Mouse (Mus musculus) heart, postnatal 0 days (tissue): ENCODE data around the gene Uck2. TPM values are rescaled to one million over a fixed set of nuclear protein-coding genes. Genes with fewer than 3 reads are reported as not detected.

Source experiments
- ATAC-seq: fragments of 200-750 bp; cut with Nextera tagmentation; 2 replicates; pipeline ENCODE4 v1.8.0; 2017; ENCODE audit warnings: low read depth, moderate number of reproducible peaks, moderate library complexity; ENCODE audit not compliant: insufficient read depth
- DNase-seq: peaks from one replicate; pipeline ENCODE4 v3.0.0-alpha.2; 2016; ENCODE audit warnings: low spot score
- H3K27ac ChIP-seq: fragments of 300-500 bp; sonication (generic); 2 replicates; pipeline ENCODE4 v1.5.1; 2014; ENCODE audit warnings: low read depth, mild to moderate bottlenecking
- H3K27me3 ChIP-seq: fragments of 300-500 bp; sonication (generic); 2 replicates; pipeline ENCODE4 v1.6.1; 2014; ENCODE audit warnings: low read length, mixed read lengths; ENCODE audit not compliant: control insufficient read depth, insufficient read depth
- H3K36me3 ChIP-seq: fragments of 300-500 bp; sonication (generic); replicated peaks from 2 replicates; pipeline ENCODE4 v1.6.1; 2014; ENCODE audit warnings: low read length, mixed read lengths; ENCODE audit not compliant: control insufficient read depth, insufficient read depth
- H3K4me1 ChIP-seq: fragments of 300-500 bp; sonication (generic); 2 replicates; pipeline ENCODE4 v1.6.1; 2014; ENCODE audit warnings: antibody characterized with exemption; ENCODE audit not compliant: control insufficient read depth, insufficient read depth
- H3K4me2 ChIP-seq: fragments of 300-500 bp; sonication (generic); 2 replicates; pipeline ENCODE4 v1.6.1; 2014; ENCODE audit warnings: low read depth, mild to moderate bottlenecking, low read length, moderate library complexity
- H3K4me3 ChIP-seq: fragments of 300-500 bp; sonication (generic); 2 replicates; pipeline ENCODE4 v1.5.1; 2014; ENCODE audit warnings: low read depth, low read length
- H3K9ac ChIP-seq: fragments of 300-500 bp; sonication (generic); replicated peaks from 2 replicates; pipeline ENCODE4 v1.6.1; 2014; ENCODE audit warnings: low read depth, low read length, mixed read lengths
- H3K9me3 ChIP-seq: fragments of 300-500 bp; sonication (generic); replicated peaks from 2 replicates; pipeline ENCODE4 v1.6.1; 2016; ENCODE audit warnings: low read length; ENCODE audit not compliant: control insufficient read depth
- CTCF ChIP-seq: IDR thresholded peaks from 2 replicates; pipeline ENCODE4 v1.5.1; 2016; ENCODE audit warnings: antibody characterized with exemption, control low read depth, low read depth
- EP300 ChIP-seq: IDR thresholded peaks from 2 replicates; pipeline ENCODE4 v1.6.1; 2016; ENCODE audit warnings: antibody characterized with exemption, low read depth
- WGBS: fragments of 180-500 bp; shearing (Covaris S2); extraction: QIAGEN DNeasy Blood & Tissue Kit; methylation state at CpG from one replicate; pipeline ENCODE4 v1.1.7; 2014; 5-methylcytosine and 5-hydroxymethylcytosine counted together
- polyA plus RNA-seq: library from polyadenylated mRNA; unstranded; fragments of >200 nt; fragmentation: Nextera tagmentation; extraction: Ambion mirVana; gene quantifications from 2 replicates; pipeline ENCODE4 v1.2.1, GENCODE M21; 2015
- total RNA-seq: library from RNA; depleted of rRNA; stranded (reverse); fragments of >200 nt; gene quantifications from 2 replicates; pipeline ENCODE4 v1.2.3, GENCODE M21; 2014; ENCODE audit warnings: low replicate concordance

Gene Uck2
- total and polyA plus RNA-seq, 2 experiments from 2014 or later: 30.7 to 60.3 TPM

DNA sequence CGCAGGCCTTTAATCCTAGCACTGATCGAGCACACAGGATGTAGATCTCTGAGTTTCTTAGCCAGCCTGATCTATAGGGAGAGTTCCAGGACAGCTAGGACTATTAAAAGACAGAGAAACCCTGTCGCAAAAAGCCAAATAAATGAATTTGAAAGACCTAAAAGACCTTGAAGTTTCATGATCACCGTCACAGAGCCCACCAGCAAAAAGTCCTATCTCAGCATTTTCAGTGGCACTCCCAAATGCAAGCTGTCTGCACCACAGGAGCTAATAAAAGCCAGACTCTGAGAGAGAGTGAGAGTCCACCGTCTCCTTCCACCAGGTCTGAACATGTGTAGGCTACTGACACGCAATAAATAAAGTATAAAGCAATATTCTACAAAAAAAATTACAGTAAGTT lies 6.7 kb downstream of the Uck2 start:
- ATAC-seq: no peak
- WGBS: 58% methylated on average over 6 of the region's 6 CpGs
- H3K9ac ChIP-seq: no peak overlapping the region
- no peak overlapping the region for H3K4me2 ChIP-seq
- no peaks in the 10 kb centered on the region for H3K27me3 ChIP-seq
- no peak for DNase-seq
- H3K4me1 ChIP-seq: peaks cover 21% of the 10 kb centered on the region
- H3K9me3 ChIP-seq: no peaks in the 10 kb centered on the region
- peak overlapping the region; percentile 49 for H3K27ac ChIP-seq
- H3K4me3 ChIP-seq: no peak overlapping the region
- no peaks in the 10 kb centered on the region for H3K36me3 ChIP-seq
- no peak for TF ChIP-seq EP300

DNA sequence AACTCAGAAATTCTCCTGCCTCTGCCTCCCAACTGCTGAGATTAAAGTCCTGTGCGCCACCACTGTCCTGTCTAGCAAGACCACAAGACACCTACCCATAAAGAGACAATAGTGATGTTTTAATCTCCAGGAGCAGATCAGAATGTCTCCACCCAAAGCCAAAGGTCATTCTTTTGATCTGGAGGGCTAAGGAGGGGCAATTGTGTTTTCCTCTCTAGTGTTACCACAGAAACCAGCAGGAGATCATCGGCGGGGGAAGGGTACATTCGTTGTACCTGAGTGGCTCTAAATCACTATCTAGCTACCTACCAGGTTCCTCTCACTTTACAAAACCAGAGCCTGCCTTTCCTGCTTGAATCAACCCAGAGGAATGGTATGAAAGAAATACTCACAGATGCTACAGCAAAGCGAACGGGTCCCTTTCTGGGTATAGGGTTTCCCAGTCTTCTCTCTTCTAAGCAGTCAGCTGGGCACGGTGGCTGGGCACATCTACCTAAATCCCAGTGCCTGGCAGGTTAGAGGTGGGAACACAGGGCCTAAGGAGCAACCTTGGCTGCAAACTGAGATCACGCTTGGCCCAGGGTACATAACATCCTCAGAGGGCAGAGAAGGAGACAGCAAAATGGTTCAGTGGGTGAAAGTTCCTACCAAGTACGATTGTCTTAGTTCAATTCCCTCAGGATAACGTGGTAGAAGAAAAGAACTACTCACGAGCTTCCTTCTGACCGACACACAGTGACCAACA lies 10.3 kb downstream of the Uck2 start:
- Histone ChIP-seq H3K27me3 (no peaks in the 10 kb centered on the region), H3K9ac (no peak overlapping the region), H3K4me2 (no peak overlapping the region), H3K9me3 (no peaks in the 10 kb centered on the region), H3K27ac (no peak overlapping the region), H3K36me3 (no peaks in the 10 kb centered on the region), H3K4me1 (peaks cover 48% of the 10 kb centered on the region), H3K4me3 (no peak overlapping the region)
- TF ChIP-seq CTCF: no peak
- TF ChIP-seq EP300: no peak
- whole genome bisulfite sequencing: 76% methylated on average over 12 of the region's 12 CpGs
- DNase-seq (no peak), ATAC-seq (no peak)

DNA sequence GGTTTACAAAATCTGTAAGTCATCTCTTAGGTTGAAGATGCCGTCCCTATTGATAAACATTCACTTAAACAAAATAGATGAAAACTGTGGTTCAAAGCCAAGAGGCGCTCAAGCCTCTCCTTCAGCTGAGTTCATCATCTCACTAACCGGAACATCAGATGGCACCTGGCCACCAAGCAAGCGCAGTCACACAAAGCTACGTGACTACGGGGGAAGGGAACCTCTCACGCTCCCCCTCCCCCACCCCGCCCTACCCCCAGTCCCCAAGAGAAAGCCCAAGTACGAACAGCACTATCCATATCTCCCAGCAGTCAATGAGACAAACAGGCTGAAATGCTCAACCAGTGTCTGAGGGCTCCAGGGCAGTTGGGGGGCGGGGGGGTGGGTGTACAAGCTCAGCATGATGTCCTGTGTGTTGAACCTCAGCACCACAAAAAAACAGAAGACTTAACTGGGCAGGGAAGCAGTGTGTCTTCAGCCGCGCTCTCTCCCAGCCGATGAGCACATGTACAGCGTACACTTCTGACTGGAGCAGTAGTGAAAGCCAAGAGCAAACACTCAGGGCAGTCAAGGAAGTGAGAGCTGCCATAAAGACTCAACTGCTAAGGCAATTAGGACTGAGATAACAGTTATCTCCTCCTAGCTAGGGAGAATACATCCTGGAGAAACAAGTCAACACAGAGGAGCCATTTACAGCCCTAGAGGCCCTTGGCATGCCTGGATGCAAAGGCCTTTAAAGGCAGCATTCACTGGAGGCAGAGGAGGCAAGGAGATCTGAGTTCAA lies 11.5 kb downstream of the Uck2 start:
- Histone ChIP-seq H3K9me3 (no peaks in the 10 kb centered on the region), H3K4me2 (peak overlapping the region; percentile 40), H3K4me1 (peaks cover 52% of the 10 kb centered on the region), H3K9ac (no peak overlapping the region), H3K4me3 (no peak overlapping the region), H3K27ac (peak overlapping the region; percentile 66), H3K36me3 (no peaks in the 10 kb centered on the region), H3K27me3 (no peaks in the 10 kb centered on the region)
- WGBS: 24% methylated on average over 13 of the region's 14 CpGs
- ATAC-seq (no peak), DNase-seq (peak; percentile 29)
- TF ChIP-seq CTCF (no peak), EP300 (no peak)

DNA sequence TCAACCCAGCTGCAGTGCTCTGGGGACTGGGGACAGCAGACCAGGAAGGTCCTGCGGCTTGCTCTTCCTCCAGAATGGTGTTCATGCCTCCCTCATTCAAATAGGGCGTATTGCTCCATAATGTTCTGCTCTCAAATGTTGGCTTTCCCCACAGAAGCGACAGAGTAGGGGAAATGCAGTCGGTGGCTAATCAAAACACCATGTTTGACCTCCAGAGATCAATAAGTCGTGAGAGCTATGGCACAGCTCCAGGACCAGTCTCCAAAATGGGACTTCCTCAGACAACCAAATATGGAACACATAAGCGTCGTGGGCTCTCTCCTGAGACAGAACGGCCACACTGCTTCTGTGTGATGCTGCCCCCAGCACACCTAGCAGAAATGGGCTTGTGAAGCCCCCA lies 13.3 kb downstream of the Uck2 start:
- Histone ChIP-seq H3K27me3 (no peaks in the 10 kb centered on the region), H3K9me3 (no peaks in the 10 kb centered on the region), H3K4me2 (no peak overlapping the region), H3K4me1 (peaks cover 60% of the 10 kb centered on the region), H3K4me3 (no peak overlapping the region), H3K9ac (no peak overlapping the region), H3K36me3 (no peaks in the 10 kb centered on the region), H3K27ac (peak overlapping the region; percentile 90; the same call in 1 of the 2 replicates)
- TF ChIP-seq CTCF (no peak), EP300 (no peak)
- no peak for ATAC-seq
- no peak for DNase-seq
- 23% methylated on average over 8 of the region's 8 CpGs for WGBS

DNA sequence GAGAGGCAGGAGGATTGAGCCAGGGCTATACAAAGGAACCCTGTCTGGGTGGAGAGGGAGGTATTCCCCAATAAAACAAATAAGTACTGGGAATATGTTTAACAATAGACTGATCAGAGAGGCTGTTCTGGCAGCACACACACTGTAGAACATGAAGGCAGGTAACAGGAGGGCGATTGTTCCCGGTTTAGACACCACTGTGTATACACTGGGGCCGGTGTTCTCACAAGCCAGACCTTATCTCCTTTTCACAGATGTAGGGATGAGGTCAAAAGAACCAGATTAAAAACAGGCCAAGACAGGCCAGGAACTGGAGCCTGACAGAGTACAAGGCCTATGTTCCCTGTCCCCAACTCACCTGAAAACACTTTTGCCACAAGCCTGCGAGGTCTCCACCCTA lies 13.8 kb downstream of the Uck2 start:
- DNase-seq: no peak
- ATAC-seq: no peak
- no peak overlapping the region for H3K4me3 ChIP-seq
- peaks cover 60% of the 10 kb centered on the region for H3K4me1 ChIP-seq
- 0 out of 2 replicates have a peak overlapping the region, but pooled peaks have one; percentile 68 for H3K4me2 ChIP-seq
- 37% methylated on average over 4 of the region's 4 CpGs for WGBS
- no peak for TF ChIP-seq EP300
- no peak for TF ChIP-seq CTCF
- no peaks in the 10 kb centered on the region for H3K36me3 ChIP-seq
- no peak overlapping the region for H3K9ac ChIP-seq
- H3K9me3 ChIP-seq: no peaks in the 10 kb centered on the region
- H3K27ac ChIP-seq: peak overlapping the region; percentile 90; the same call in 1 of the 2 replicates
- no peaks in the 10 kb centered on the region for H3K27me3 ChIP-seq
